Mouse (Mus musculus) left cerebral cortex, adult 9 months (tissue): ENCODE data around the gene Aldh1a2.

Source experiments
- DNase-seq, 2 experiments: peaks; one replicate each; pipeline ENCODE4 v3.0.0; 2022; ENCODE audit warnings: low spot score in 2 of 2

The Aldh1a2 gene

GRCm38 (mm10) chr9:71289810-71290209 lies 74.2 kb downstream of the Aldh1a2 start:
- DNase-seq, result no peak

GRCm38 (mm10) chr9:71290730-71291129 lies 75.1 kb downstream of the Aldh1a2 start:
- no peak for DNase-seq

GRCm38 (mm10) chr9:71295501-71295900 lies 79.9 kb downstream of the Aldh1a2 start:
- DNase-seq, result no peak

GRCm38 (mm10) chr9:71303594-71303993 lies 88.0 kb downstream of the Aldh1a2 start:
- DNase-seq, result no peak

GRCm38 (mm10) chr9:71307106-71307789 lies 91.7 kb downstream of the Aldh1a2 start:
- no peak for DNase-seq

- DNase-seq, result no peak
Observed at GRCm38 (mm10) chr9:71315960-71316359, 100.4 kb downstream of the Aldh1a2 start.

- no peak for DNase-seq
Observed at GRCm38 (mm10) chr9:71317096-71317920, 101.7 kb downstream of the Aldh1a2 start.

- DNase-seq, result no peak
Observed at GRCm38 (mm10) chr9:71317921-71318241, 102.3 kb downstream of the Aldh1a2 start.

GRCm38 (mm10) chr9:71319776-71320175 lies 104.2 kb downstream of the Aldh1a2 start:
- DNase-seq, result no peak

- no peak for DNase-seq
Observed at GRCm38 (mm10) chr9:71320246-71321155, 104.9 kb downstream of the Aldh1a2 start.

- DNase-seq, result no peak
Observed at GRCm38 (mm10) chr9:71321436-71321835, 105.8 kb downstream of the Aldh1a2 start.

- DNase-seq, result no peak
Observed at GRCm38 (mm10) chr9:71321871-71322270, 106.3 kb downstream of the Aldh1a2 start.

- no peak for DNase-seq
Observed at GRCm38 (mm10) chr9:71323303-71323952, 107.8 kb downstream of the Aldh1a2 start.

GRCm38 (mm10) chr9:71324060-71324459 lies 108.5 kb downstream of the Aldh1a2 start:
- DNase-seq, result no peak

- DNase-seq, result no peak
Observed at GRCm38 (mm10) chr9:71326261-71326660, 110.7 kb downstream of the Aldh1a2 start.

GRCm38 (mm10) chr9:71331661-71332060 lies 116.1 kb downstream of the Aldh1a2 start:
- DNase-seq, result no peak

- no peak for DNase-seq
Observed at GRCm38 (mm10) chr9:71336674-71337073, 121.1 kb downstream of the Aldh1a2 start.

GRCm38 (mm10) chr9:71337425-71337824 lies 121.8 kb downstream of the Aldh1a2 start:
- DNase-seq, result no peak

GRCm38 (mm10) chr9:71340116-71340515 lies 124.5 kb downstream of the Aldh1a2 start:
- no peak for DNase-seq
